Mouse (Mus musculus): ENCODE results near the gene Hist1h2bq. TPM values are rescaled to one million over a fixed set of nuclear protein-coding genes. Genes with fewer than 3 reads are reported as not detected.
"Not testable (repeated sequence)": the region's sequence is repeated elsewhere in the genome, so short reads cannot be mapped to it uniquely, and the experiment has no call there.

The Hist1h2bq gene
- 15.4 and 17.4 TPM in 2 replicates for polyA plus RNA-seq (2016; fragmentation: Nextera tagmentation; extraction: Ambion mirVana)

GRCm38 (mm10) chr13:21810073-21810472 is at the start of gene Hist1h2bq, which contains the start of gene Hist1h2ao:
Gene Hist1h2bq, minus strand, starts transcription at chr13:21810197.
Gene Hist1h2ao, plus strand, starts transcription at chr13:21810465.
- H3K4me3 ChIP-seq; H3K4me1 ChIP-seq; H3K27me3 ChIP-seq (ENCODE audit: low read depth, poor library complexity, severe bottlenecking); H3K27ac ChIP-seq (replicated peaks); H3K9me3 ChIP-seq (replicated peaks); H3K36me3 ChIP-seq; DNase-seq (ENCODE audit: low spot score): not testable (repeated sequence)
- no CpG with 5 or more reads among the region's 23 CpGs for WGBS

- 0% methylated on average over 15 of the region's 15 CpGs for WGBS
- Histone ChIP-seq H3K4me1 (peaks cover 2% of the 10 kb centered on the region; the same call in 1 of the 2 replicates), H3K36me3 (no peaks in the 10 kb centered on the region), H3K4me3 (peak overlapping the region; percentile 64), H3K27ac (replicated peaks) (peak overlapping the region; percentile 77), H3K27me3 (ENCODE audit: low read depth, poor library complexity, severe bottlenecking) (no peaks in the 10 kb centered on the region), H3K9me3 (replicated peaks) (no peaks in the 10 kb centered on the region)
- DNase-seq (ENCODE audit: low spot score): peak; percentile 57
Observed at GRCm38 (mm10) chr13:21855698-21856162, 45.7 kb upstream of the Hist1h2bq start.

- Histone ChIP-seq H3K4me3 (peak overlapping the region; percentile 64), H3K4me1 (no peaks in the 10 kb centered on the region), H3K27me3 (ENCODE audit: low read depth, poor library complexity, severe bottlenecking) (no peaks in the 10 kb centered on the region), H3K27ac (replicated peaks) (peak overlapping the region; percentile 77), H3K9me3 (replicated peaks) (no peaks in the 10 kb centered on the region), H3K36me3 (no peaks in the 10 kb centered on the region)
- under 1% methylated on average over 11 of the region's 11 CpGs for WGBS
- DNase-seq (ENCODE audit: low spot score): peak; percentile 90
Observed at GRCm38 (mm10) chr13:21855146-21855545, 45.1 kb upstream of the Hist1h2bq start.

- no peaks in the 10 kb centered on the region for H3K9me3 ChIP-seq (replicated peaks)
- WGBS: 77% methylated on average over 3 of the region's 3 CpGs
- DNase-seq (ENCODE audit: low spot score): no peak
- H3K27me3 ChIP-seq (ENCODE audit: low read depth, poor library complexity, severe bottlenecking): no peaks in the 10 kb centered on the region
- H3K27ac ChIP-seq (replicated peaks): no peak overlapping the region
- no peaks in the 10 kb centered on the region; the same call in 1 of the 2 replicates for H3K4me1 ChIP-seq
- no peaks in the 10 kb centered on the region for H3K36me3 ChIP-seq
- H3K4me3 ChIP-seq: no peak overlapping the region
Observed at GRCm38 (mm10) chr13:21852215-21852945, 42.4 kb upstream of the Hist1h2bq start.

- WGBS: 51% methylated on average over 1 of the region's 1 CpGs
- DNase-seq (ENCODE audit: low spot score); H3K4me1 ChIP-seq: not testable (repeated sequence)
Observed at GRCm38 (mm10) chr13:21850696-21851095, 40.7 kb upstream of the Hist1h2bq start.

GRCm38 (mm10) chr13:21847883-21848282 is 37.9 kb upstream of the Hist1h2bq start:
- Histone ChIP-seq H3K4me1 (no peaks in the 10 kb centered on the region; the same call in 1 of the 2 replicates), H3K4me3 (no peak overlapping the region; the same call in 1 of the 2 replicates), H3K9me3 (replicated peaks) (no peaks in the 10 kb centered on the region), H3K27me3 (ENCODE audit: low read depth, poor library complexity, severe bottlenecking) (no peaks in the 10 kb centered on the region), H3K27ac (replicated peaks) (no peak overlapping the region), H3K36me3 (no peaks in the 10 kb centered on the region)
- 17% methylated on average over 8 of the region's 8 CpGs for WGBS
- DNase-seq (ENCODE audit: low spot score): peak; percentile 38

More at GRCm38 (mm10) chr13:21850696-21851095, 40.7 kb upstream of the Hist1h2bq start:
- not testable (repeated sequence) for H3K9me3 ChIP-seq (replicated peaks); H3K27me3 ChIP-seq (ENCODE audit: low read depth, poor library complexity, severe bottlenecking); H3K36me3 ChIP-seq; H3K4me3 ChIP-seq; H3K27ac ChIP-seq (replicated peaks)

- H3K27ac ChIP-seq (replicated peaks); H3K36me3 ChIP-seq; H3K27me3 ChIP-seq (ENCODE audit: low read depth, poor library complexity, severe bottlenecking); H3K9me3 ChIP-seq (replicated peaks); H3K4me1 ChIP-seq; H3K4me3 ChIP-seq; DNase-seq (ENCODE audit: low spot score): not testable (repeated sequence)
Observed at GRCm38 (mm10) chr13:21846356-21846755, 36.4 kb upstream of the Hist1h2bq start.

GRCm38 (mm10) chr13:21840508-21840907 is 30.5 kb upstream of the Hist1h2bq start:
- not testable (repeated sequence) for H3K4me3 ChIP-seq; H3K9me3 ChIP-seq (replicated peaks); H3K4me1 ChIP-seq; H3K27ac ChIP-seq (replicated peaks); DNase-seq (ENCODE audit: low spot score); H3K36me3 ChIP-seq; H3K27me3 ChIP-seq (ENCODE audit: low read depth, poor library complexity, severe bottlenecking)
- WGBS: no CpG with 5 or more reads among the region's 4 CpGs

GRCm38 (mm10) chr13:21833461-21833860 is 23.5 kb upstream of the Hist1h2bq start, which contains the start of the genes Hist1h2ap and Hist1h2br:
Gene Hist1h2ap, minus strand, starts transcription at chr13:21833507.
Gene Hist1h2br, plus strand, starts transcription at chr13:21833743.
- H3K9me3 ChIP-seq (replicated peaks); DNase-seq (ENCODE audit: low spot score); H3K27ac ChIP-seq (replicated peaks); H3K27me3 ChIP-seq (ENCODE audit: low read depth, poor library complexity, severe bottlenecking); H3K4me3 ChIP-seq; H3K4me1 ChIP-seq; H3K36me3 ChIP-seq: not testable (repeated sequence)
- WGBS: no CpG with 5 or more reads among the region's 24 CpGs

GRCm38 (mm10) chr13:21831418-21832394 is 21.7 kb upstream of the Hist1h2bq start, which contains the start of gene Hist1h4n:
Gene Hist1h4n, minus strand, starts transcription at chr13:21832196.
- WGBS: under 1% methylated on average over 24 of the region's 58 CpGs
- H3K27ac ChIP-seq (replicated peaks); H3K36me3 ChIP-seq; H3K27me3 ChIP-seq (ENCODE audit: low read depth, poor library complexity, severe bottlenecking); H3K9me3 ChIP-seq (replicated peaks); DNase-seq (ENCODE audit: low spot score); H3K4me1 ChIP-seq: not testable (repeated sequence)
- peak within 1 kb of the TSS; percentile 40 for H3K4me3 ChIP-seq

- 0 out of 2 replicates have a peak, but pooled peaks cover 4% of the 10 kb centered on the region for H3K4me1 ChIP-seq
- peaks cover 4% of the 10 kb centered on the region; the same call in 1 of the 2 replicates for H3K36me3 ChIP-seq
- peak; percentile 14 for DNase-seq (ENCODE audit: low spot score)
- no peaks in the 10 kb centered on the region for H3K9me3 ChIP-seq (replicated peaks)
- 89% methylated on average over 10 of the region's 10 CpGs for WGBS
- peak overlapping the region; percentile 20; the same call in 1 of the 2 replicates for H3K4me3 ChIP-seq
- H3K27ac ChIP-seq (replicated peaks): peak overlapping the region; percentile 63
- H3K27me3 ChIP-seq (ENCODE audit: low read depth, poor library complexity, severe bottlenecking): no peaks in the 10 kb centered on the region
Observed at GRCm38 (mm10) chr13:21830344-21830743, 20.3 kb upstream of the Hist1h2bq start.

GRCm38 (mm10) chr13:21828511-21828910 is 18.5 kb upstream of the Hist1h2bq start:
- H3K27ac ChIP-seq (replicated peaks): peak overlapping the region; percentile 49; the same call in 1 of the 2 replicates
- 0 out of 2 replicates have a peak, but pooled peaks cover 4% of the 10 kb centered on the region for H3K4me1 ChIP-seq
- no peak overlapping the region for H3K4me3 ChIP-seq
- 89% methylated on average over 3 of the region's 3 CpGs for WGBS
- peaks cover 4% of the 10 kb centered on the region; the same call in 1 of the 2 replicates for H3K36me3 ChIP-seq
- H3K27me3 ChIP-seq (ENCODE audit: low read depth, poor library complexity, severe bottlenecking): no peaks in the 10 kb centered on the region
- no peaks in the 10 kb centered on the region for H3K9me3 ChIP-seq (replicated peaks)
- no peak for DNase-seq (ENCODE audit: low spot score)
